Mouse (Mus musculus) urinary bladder, postnatal 10 days (tissue): ENCODE measurements around the gene Slc24a3.

Experiments used
- DNase-seq: peaks from one replicate; pipeline ENCODE4 v3.0.0; 2022; ENCODE audit warnings: low spot score

Slc24a3 gene

DNA sequence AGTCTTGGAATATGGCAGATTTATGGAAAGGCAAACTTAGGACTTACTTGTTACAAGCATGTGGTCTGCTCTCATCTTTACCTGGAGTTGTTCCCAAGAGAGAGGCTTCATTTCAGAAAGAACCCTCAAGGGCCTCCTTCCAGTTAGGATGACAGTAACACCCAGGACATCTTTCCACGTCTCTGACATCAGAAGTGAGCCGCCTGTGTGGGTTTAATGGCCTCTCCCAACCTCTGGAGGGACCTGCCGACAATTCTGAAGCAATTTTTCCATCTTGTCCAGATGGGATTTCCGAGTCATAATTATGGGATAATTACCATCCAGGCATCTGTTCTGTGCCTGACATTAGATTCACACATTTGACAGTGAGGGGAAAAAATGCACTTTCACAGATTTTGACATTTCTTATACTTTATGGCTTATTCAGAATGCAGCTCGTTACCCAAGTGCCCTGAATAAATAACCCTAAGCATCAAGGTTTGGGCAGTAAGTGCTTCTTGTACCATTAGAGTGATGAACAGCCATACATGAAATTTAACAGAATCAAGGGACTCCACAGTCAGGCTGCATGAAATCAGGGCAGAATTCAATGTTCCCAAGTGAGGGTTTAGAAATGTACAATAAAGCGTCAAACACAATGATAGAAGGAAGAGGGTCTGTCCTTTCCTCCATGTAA, 463.7 kb downstream of the Slc24a3 start:
- DNase-seq, result no peak

DNA sequence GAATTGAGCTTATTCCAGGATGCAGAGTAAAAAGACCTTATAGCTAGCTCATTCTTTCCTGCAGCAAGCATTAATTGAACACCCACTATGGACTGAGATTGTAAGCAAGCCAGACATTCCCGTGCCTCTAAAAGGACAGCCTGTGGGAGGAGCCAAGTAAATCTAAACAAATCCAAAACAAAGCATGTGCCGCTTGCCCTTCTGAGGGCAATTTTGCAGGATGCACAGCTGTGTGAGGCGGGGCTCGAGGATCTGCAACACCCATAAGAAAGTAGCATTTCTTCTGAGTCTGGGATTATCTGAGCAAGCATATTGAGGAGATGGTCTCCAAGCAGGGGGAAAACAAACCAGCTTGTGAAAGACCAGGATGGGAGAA, 464.2 kb downstream of the Slc24a3 start:
- DNase-seq, result no peak

DNA sequence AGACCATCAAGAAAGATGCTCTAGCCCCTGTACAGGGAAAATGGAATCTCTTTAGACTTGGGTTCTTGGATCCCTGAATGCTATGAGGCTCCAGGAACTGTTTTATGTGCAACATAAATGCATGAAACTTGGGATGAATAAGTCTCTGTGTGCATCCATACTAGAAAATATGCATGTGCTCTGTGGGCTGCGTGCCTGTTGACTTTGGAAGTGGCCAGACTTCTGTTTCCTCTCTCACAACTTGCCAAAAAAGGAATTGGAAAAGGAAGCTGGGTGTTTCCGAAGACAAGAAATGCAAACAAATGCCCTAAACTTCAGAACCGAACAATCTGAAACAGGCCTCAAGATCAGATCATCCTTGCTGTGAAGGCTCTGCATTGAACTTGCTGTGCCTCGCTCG, 466.3 kb downstream of the Slc24a3 start:
- no peak for DNase-seq

DNA sequence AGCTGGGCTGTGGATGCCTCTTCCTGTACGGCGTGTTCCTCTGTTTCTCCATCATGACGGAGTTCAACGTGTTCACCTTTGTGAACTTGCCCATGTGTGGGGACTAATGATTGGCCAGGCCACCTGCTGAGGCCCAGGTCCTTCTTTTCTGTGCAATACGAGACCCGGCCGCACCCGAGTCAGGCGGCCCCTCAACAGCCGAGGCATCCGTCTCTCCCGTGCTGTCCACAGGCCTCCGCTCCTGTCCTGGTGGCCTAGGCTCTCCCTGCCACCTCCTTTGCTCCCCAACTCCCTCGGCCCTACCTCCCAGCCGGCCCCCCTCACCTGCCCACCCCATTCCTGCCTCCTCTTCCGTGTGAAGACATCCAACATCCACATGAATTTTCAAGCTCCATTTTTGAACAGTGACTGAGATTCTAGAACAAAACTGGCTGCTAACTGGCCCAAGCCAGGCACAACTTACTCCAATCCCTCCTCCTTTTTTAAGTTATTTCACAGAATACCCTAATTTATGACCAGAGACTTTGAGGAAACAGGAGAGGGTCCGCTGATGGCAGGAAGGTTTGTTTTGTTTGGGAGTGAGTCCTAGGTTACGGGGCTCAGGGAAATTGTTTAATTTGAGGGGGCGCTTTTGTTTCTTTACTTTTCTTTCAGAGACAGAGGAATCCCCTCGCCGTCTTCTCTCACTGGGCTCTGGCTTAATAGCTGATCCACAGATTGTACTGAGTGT, 472.9 kb downstream of the Slc24a3 start:
- DNase-seq, result no peak

DNA sequence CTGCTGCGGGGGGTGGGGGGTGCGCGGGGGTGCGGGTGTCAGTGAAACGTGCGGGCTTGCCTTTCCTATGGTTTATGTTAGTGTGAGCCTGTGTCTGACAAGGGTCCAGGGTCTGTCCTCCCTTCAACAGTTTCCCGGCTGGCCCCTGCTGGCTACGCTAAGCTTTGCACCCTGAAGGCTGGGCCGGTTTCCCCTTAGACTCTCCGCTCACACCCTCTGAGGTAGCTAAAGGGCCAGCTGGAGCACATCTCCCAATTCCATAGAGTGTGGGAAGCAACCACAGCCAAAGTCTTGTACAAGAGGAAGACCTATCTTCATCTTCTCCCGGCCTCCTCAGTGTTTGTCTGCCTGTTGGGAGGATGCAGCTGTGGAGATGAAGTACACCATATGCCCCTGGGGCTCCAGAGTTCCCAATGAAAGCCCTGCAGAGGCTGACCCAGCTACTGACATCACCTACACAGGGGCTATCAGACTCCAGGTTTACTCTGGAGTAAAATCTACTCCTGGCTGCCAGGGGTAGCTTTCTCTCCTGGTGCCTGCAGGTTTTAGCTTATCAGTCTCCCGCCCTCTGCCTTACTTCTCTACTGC, 487.9 kb downstream of the Slc24a3 start:
- no peak for DNase-seq

DNA sequence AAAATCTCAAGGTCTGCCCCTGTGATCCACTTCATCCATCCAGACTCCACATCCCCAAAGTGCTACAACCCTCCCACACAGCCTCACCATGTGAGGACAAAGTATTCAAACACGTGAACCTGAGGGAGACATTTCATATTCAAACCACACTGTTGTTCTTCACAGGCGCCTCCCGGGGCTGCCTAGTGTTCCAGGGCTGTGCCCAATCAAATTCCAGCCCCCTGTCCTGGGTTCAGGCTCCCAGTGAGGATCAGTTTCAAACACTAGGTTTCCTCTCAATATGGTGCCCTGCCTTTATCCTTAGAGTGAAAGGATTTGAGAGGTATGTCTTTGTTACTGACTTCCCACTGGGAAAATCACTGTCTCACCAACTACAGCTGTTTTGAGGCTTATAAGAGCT, 488.6 kb downstream of the Slc24a3 start:
- no peak for DNase-seq

DNA sequence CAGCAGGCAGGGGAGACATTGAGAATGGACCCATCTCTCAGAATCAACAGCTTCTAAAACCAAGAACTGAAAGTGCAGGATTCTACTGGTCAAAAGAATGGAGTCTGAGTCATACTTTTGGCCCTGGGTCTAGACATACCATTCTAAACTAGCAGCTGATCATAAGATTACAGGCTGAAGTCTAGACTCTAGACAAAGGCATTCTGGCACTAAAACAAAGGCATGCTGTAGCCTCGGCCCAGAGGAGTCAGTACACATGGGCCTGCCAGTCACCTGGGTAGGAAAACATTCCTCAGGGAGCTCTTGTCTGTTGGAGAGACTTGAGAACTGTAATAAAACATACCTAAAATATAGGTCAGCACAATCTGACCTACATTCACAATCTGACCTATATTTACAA, 489.2 kb downstream of the Slc24a3 start:
- DNase-seq, result no peak

DNA sequence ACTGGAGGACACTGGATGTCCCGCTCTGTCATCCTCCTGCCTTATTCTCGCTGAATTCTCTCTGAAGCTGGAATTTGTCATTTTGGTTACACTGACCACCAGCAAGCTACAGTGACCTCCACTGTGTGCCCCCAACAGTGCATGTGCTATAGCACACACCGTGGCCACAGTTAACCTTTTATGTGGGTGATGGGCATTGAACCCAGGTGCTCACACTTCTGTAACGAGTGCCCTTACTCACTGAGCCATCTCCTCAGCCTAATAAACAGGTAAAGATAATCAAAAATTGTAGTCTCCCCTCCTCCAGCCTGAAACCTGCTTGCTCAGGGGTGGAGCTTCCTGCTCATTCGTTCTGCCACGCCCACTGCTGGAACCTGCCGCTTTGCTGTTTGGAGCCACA, 493.7 kb downstream of the Slc24a3 start:
- DNase-seq, result no peak

DNA sequence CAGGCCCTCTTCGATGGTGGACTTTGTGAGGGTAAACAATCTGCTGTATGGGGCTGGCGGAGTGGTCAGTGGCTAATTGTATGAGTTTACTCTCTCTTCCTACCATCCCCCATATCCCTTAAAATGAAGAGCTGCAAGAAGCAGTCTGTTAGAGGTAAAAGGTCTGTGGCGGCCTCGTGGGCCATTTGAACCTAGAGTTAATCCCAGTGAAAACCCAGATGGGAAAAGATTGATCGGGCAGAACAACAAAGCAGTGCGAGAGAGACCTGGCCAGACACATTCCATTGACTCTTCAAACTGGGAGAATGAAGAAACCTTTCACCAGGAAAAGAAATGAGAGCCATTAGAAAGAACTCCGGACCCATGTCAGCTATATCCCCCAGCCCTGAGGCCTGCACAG, 496.3 kb downstream of the Slc24a3 start:
- no peak for DNase-seq

DNA sequence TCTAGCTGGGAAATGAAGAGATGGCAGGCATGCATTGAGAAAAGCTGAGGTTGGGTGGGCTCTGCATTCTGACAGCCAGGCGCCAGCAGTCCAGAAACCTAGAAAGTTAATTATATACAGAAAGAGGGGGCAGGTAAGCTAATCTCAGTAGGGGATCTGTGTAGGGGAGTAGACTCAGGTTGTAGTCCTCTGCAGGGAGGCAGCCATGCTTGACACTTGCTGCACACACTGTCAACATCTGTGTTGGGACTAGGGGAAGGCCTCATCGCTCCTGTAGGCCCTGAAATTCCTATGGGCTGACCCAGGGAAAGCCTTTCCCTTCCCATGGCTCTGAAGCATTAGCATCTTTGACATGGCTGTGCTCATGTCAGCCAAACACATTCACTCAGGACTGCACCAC, 496.8 kb downstream of the Slc24a3 start:
- DNase-seq, result no peak

DNA sequence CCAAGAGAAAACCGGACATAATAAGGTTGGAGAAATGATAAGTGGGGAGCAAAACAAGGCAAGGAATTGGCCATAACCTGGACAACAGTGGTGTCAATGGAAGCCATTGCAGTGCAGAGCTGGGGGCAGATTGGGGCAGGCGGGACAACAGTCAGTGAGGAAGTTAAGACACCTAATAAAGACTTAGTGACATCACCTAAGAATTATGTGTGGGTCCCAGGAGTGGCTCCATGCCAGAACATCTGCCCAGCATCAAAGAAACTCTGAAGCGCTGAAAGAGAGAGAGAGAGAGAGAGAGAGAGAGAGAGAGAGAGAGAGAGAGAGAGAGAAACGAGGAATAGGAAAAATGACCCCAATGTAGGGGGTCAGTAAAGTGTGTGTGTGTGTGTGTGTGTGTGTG, 500.6 kb downstream of the Slc24a3 start:
- DNase-seq, result no peak

DNA sequence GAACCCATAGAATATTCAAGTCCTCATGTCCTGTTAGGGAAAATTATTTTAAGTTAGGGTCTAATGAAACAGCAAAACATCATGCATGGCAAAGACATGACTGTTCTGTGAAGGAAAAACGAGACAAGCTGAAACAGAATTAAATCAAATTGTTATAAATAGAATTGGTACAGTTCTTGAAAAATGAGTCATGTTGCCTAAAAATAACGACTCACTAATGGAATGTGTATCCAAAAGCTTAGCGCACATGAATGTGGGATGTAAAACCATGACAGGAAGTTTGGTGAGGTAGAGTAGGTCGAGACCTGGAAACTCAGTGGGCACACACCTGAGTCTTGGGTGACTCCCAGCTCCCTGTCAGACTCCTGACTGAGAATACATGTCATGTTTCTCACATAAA, 502.6 kb downstream of the Slc24a3 start:
- no peak for DNase-seq

DNA sequence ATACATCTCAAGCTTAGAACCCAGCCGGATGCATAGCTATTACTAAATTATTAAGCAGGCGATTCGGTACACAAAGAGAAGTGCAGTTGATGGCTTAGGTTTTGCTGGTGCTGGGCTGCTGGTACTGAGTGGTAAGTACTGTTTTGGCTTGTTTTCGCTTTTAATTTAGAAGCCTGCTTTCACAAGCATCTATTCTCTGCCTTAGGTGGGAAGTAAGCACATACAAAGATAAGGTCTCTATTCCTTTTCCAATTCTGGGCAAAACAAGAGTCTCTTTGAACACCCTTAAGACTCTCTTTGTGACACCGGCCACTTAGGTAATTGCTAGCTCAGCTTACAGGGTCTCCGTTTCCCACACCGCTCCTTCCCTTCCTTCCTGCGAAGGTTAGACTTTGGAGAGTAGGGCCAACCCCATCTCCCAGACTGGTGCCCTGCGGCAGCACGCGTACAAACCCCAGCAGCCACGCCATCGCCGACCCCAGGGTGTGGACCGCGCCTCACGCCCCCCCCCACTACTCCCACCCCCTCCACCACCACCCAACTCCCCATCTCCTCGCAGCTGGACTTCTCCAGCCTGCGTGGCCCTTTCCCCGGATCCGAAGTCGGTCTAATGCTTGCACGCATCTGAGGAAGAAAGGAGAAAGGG, 507.1 kb downstream of the Slc24a3 start:
- no peak for DNase-seq

DNA sequence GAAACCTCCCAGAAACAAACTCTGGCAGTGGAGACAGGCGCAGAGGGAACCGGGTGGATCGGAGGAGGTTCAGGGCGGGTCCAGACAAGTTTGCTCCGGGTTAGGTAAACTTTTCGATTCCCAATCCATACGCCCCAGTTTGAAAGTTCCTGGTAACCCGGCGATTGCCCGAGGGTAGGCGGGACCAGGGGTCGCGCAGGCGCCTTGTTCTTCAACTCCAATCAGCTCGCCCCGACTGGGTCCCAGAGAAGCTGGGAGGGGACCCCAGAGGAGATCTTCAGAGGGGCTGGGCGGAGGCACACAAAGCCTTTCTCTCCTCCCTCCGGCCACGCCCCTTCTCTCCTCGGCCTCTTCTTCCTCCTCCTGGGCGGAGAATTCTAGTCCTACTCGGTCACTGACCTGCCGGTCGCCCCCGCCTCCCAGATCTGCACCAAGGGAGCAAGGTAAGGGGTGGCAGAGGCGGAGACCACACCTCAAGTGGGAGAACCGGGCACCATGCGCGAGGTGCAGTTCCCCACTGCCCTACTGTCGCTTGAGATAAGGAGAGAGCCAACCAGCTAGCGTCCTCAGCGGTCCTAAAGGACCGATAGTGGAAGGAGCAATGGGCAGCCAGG, 507.7 kb downstream of the Slc24a3 start, which contains the start of gene Rin2:
Rin2 (plus strand) TSS at position 74 of the 614 bp plus-strand sequence.
- DNase-seq, result peak; percentile 20

DNA sequence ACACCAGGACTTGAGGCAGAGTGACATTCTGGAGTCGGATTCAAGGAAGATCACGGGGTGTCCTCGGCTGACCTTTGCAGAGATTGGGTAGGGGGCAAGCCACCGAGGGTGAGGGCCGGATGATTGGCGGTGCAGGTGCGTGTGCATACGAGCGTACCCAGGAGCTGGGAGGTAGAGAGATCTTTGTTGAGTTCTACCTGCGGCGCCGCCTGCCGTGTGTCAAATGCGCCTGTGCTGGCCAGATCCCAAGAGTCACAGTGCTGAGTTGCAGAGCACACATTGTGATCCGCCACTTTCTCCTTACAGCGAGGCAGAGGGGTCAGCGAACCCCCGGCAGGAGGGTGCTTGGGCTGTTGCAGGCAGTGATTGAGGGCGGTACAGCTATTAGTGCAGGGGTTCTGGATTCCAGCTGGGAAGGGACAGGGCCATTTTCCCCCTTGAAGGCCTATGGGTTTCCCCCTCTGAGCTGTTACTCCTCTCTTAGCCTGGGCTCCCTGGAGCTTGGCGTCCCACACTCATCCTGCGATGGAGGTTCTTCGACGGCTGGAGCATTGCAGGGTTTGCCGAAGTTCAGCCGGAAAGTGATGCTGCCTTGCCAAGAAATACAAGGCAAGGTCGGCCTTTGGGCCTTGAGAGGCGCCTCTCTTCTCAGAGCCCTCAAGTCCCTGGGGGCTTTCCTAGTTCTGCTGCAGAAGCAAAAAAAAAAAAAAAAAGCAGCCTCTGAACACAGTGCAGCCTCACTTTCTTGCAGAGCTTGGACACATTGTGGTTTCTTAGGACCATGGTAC, 508.4 kb downstream of the Slc24a3 start:
- DNase-seq, result no peak

DNA sequence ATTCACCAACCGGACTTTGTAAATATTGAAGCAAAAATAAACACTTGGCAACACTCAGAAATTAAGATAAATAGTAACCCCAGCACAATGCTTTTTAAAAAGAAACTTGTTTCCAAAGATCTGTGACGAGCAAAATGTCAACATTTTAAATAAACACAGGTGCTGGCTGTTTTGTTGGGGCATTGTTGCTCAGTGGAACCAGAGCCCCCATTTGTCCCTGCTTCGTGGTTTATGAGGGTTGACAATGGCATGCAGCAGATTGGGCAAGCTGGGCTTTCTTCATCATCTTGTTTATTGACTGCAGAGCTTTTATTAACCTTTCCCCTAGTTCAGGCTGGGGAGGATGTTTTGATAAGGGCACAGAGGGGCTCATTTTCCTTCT, 509.0 kb downstream of the Slc24a3 start:
- no peak for DNase-seq

DNA sequence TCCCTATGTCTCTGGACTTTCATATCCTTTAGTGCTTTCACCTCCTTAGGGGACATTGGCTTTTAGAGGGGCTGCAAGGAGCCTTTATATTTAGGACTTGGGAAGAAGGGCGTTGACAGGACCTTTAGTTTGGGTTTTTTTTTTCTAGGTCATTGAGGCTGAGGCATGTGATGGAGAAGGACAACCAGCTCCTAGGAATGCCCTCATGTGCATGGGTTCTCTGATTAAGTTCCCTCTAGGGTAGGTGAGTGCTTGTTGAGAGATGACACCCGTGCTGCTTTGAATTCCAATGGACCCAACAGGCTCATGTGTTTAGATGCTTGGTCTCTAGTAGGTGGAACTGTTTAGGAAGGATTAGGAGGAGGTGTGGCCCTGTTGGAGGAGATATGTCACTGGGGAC, 509.4 kb downstream of the Slc24a3 start:
- DNase-seq, result no peak

DNA sequence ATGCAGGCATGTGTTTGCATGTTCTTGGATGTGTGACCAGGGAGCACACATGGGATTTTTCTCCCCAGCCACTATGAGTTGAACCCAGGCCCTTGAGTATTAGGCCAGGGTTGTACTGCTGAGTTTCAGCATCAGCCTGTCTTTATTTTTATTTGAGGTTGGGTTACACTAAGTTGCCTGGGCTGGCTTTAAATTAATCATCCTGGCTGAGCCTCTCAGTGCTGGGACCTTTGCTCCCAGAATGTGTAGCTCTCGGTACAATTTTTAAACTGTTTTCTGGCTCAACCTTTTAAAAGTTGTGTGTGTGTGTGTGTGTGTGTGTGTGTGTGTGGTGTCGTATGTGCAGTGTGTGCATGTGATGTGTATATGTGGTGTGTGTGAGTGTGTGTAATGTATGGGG, 512.6 kb downstream of the Slc24a3 start:
- DNase-seq, result no peak

DNA sequence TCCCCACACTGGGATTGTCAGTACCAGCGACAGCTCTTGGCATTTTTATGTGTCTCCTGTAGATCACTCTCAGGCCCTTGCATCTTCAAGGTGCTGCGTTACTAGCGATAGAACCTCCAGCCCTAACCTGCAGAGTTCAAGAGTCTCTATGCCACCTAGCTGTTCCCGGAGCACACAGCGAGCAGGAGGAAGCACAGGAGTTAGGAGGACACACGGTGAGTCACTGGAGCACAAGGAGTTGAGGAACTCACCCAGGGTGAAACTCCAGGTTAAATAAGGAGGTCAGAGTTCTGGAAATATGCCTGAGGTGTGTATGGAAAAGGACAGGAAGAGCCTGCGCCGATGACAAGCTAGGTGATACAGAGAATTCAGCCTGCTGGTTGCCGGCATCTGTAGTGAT, 513.2 kb downstream of the Slc24a3 start:
- DNase-seq, result no peak

DNA sequence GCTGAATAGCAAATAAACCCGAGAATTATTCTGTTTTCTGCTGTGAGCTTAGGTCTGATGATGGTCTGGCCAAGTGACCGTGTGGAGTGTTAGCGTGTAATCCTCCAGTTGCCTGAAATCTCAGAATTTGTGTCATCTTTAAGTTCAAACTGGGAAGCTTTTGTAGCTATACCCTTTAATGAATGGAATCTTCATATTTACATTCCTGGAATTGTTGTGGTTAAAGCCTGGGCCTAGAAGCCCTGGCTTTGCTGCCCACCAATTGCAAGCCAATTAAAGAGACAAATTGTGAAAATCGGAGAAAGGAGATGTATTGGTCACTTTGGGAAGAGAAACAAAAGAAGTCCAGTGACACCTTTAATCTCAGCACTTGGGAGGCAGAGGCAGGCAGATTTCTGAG, 514.1 kb downstream of the Slc24a3 start:
- DNase-seq, result no peak

DNA sequence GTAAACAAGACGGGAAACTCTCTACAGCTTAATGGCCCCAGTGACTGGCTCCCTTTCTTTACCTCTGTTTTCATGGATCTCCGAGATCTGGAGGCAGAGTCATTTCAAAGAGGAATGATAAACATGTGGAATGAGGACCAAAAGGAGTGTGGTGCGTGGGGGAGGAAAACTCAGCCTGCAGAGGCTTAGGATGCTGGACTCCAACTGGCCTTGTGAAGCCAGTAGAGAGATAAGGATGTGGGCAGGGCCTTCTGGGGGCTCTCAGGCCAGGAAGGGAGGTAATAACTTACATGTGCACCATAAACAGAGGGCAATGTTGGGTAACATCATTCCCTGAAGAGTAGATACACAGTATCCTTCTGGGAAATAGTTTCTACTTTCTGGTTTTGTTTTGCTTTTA, 515.4 kb downstream of the Slc24a3 start:
- DNase-seq, result no peak

DNA sequence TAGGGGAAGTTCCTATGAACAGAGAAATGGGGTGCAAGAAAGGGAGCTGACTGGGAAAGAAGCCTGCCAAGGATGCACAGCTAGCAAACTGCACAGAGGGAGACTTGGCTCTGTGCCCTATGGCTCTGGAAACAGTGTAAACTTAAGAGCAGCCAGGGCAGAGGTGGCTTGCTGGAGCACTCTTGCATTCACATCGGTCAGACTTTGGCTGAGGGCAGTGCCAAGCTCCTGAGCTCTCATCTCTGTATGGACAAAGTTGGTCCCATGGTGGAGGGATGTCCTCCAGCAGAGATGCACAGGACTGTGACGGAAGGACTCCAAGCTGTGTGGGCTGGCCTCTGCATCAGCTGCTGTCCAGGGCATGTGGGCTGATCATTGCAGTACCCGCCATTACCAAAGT, 516.0 kb downstream of the Slc24a3 start:
- DNase-seq, result no peak
